Mouse (Mus musculus) cerebellum, postnatal 25 days (tissue): Measurements from ENCODE around the gene Rbp4.

Source experiments
- DNase-seq, 2 experiments: peaks; one replicate each; pipeline ENCODE4 v3.0.0; 2021; ENCODE audit warnings: mixed read lengths in 2 of 2

Gene Rbp4

GRCm38 (mm10) chr19:38089358-38089757 lies 35.7 kb downstream of the Rbp4 start:
- no peak for DNase-seq

GRCm38 (mm10) chr19:38086948-38087551 lies 38.0 kb downstream of the Rbp4 start:
- peak in 1 of 2 experiments; percentile 18 for DNase-seq

GRCm38 (mm10) chr19:38085841-38086240 lies 39.2 kb downstream of the Rbp4 start:
- no peak for DNase-seq

- DNase-seq: no peak
Measured at GRCm38 (mm10) chr19:38082931-38083525, 42.1 kb downstream of the Rbp4 start.

- no peak for DNase-seq
Measured at GRCm38 (mm10) chr19:38081361-38081760, 43.7 kb downstream of the Rbp4 start.

GRCm38 (mm10) chr19:38077851-38078540 lies 47.1 kb downstream of the Rbp4 start:
- DNase-seq: peak; percentile 44 to 56

GRCm38 (mm10) chr19:38076251-38076650 lies 48.8 kb downstream of the Rbp4 start:
- peak; percentile 10 to 42 for DNase-seq

GRCm38 (mm10) chr19:38075051-38075450 lies 50.0 kb downstream of the Rbp4 start:
- DNase-seq: no peak

GRCm38 (mm10) chr19:38073226-38073625 lies 51.9 kb downstream of the Rbp4 start:
- DNase-seq: no peak
